Mouse (Mus musculus): ENCODE data around the gene Tgfb3.

- TF ChIP-seq GATA1 (IDR thresholded peaks at IDR 0.05; ENCODE audit: borderline replicate concordance, low read length), result no peak
- TF ChIP-seq FLI1 (IDR thresholded peaks at IDR 0.05; ENCODE audit: low read length), result no peak
Measured at GRCm38 (mm10) chr12:86105546-86105945, 26.7 kb upstream of the Tgfb3 start.
